Comparison of ENCODE assay signal across 21 mouse cellular contexts in the genomic region with DNA sequence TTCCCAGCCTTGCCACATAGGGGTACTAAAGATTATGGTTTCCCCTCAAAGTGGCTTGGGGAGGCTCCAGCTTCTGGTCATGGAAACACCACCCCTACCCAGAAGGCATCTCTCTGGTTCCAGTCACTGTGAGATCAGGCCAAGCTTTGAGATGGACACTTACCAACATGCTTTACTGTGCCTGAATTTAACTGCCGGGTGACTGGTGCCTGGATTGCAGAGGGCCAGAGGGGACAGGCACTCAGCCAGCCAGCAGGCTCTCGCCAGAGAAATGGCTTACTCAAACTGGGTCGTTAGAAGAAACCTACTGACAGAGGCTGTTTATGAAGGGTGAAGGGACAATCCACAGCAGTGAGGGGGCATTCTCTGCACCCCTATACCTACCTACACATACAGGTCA. TPM values are rescaled to one million over a fixed set of nuclear protein-coding genes. Genes with fewer than 3 reads are reported as not detected.
DNase-seq lines count a peak whose midpoint lies in the region; ATAC-seq and TF ChIP-seq lines count a peak whose summit lies in the region.
"Had no signal": no experiment of that assay in that cellular context is flagged by ENCODE, and none has a peak within 500 bp of the region (broad histone marks: within the 10 kb centered on the region; RNA-seq: fewer than 3 reads in every experiment).

No protein-coding gene starts in this region.

- ATAC-seq in heart, embryonic 12.5 days (ENCODE audit: insufficient number of reproducible peaks, low FRiP score): no peak
- no peak for ATAC-seq in lung, embryonic 15.5 days (ENCODE audit: borderline replicate concordance, extremely low read depth, low FRiP score, low TSS enrichment)
- ATAC-seq: liver, postnatal 0 days had no signal

- no peak for TF ChIP-seq CTCF in heart, adult 2 months (IDR thresholded peaks at IDR 0.05)
- TF ChIP-seq CTCF in thymus, adult 2 months (IDR thresholded peaks at IDR 0.05; ENCODE audit: borderline replicate concordance, control insufficient read depth, extremely low read depth, insufficient read depth, low read length, poor library complexity): no peak

- peaks cover 6% of the 10 kb centered on the region for H3K4me1 ChIP-seq in heart, adult 2 months (ENCODE audit: control insufficient read depth, insufficient read depth, low read length)
- peaks cover 17% of the 10 kb centered on the region for H3K4me1 ChIP-seq in heart, embryonic 12.5 days (replicated peaks)
- H3K4me1 ChIP-seq in lung, embryonic 15.5 days: peaks cover 72% of the 10 kb centered on the region
- H3K4me1 ChIP-seq in thymus, adult 2 months (replicated peaks; ENCODE audit: control insufficient read depth, insufficient read depth, low read length): 0 out of 2 replicates have a peak, but pooled peaks cover 4% of the 10 kb centered on the region
- H3K4me1 ChIP-seq: hindbrain, embryonic 15.5 days; limb, embryonic 13.5 days had no signal

- H3K9ac ChIP-seq in heart, adult 2 months (ENCODE audit: low read depth, low read length): no peak overlapping the region
- no peak overlapping the region for H3K9ac ChIP-seq in heart, embryonic 12.5 days
- H3K9ac ChIP-seq in lung, embryonic 15.5 days: no peak overlapping the region
- H3K9ac ChIP-seq: hindbrain, embryonic 15.5 days; limb, embryonic 13.5 days; liver, postnatal 0 days; midbrain, embryonic 12.5 days had no signal

- intact Hi-C loops in heart, adult 2 months (cut with DNase I): no loop called here

- no peak overlapping the region for H3K4me2 ChIP-seq in heart, embryonic 12.5 days
- no peak overlapping the region for H3K4me2 ChIP-seq in lung, embryonic 15.5 days
- H3K4me2 ChIP-seq: hindbrain, embryonic 15.5 days; limb, embryonic 13.5 days; midbrain, embryonic 12.5 days had no signal

- H3K9me3 ChIP-seq in heart, embryonic 12.5 days (replicated peaks): no peaks in the 10 kb centered on the region
- H3K9me3 ChIP-seq in lung, embryonic 15.5 days: no peaks in the 10 kb centered on the region
- H3K9me3 ChIP-seq: forebrain, embryonic 10.5 days; hindbrain, embryonic 15.5 days; limb, embryonic 13.5 days; midbrain, embryonic 12.5 days had no signal

- no peaks in the 10 kb centered on the region for H3K79me2 ChIP-seq in heart, adult 2 months (replicated peaks; ENCODE audit: control insufficient read depth, insufficient read depth, low read length)

- 29% methylated on average over 3 of the region's 3 CpGs for WGBS in heart, adult 2 months
- WGBS in heart, embryonic 12.5 days: 44% methylated on average over 3 of the region's 3 CpGs
- WGBS in lung, embryonic 15.5 days: 31% methylated on average over 3 of the region's 3 CpGs
- WGBS in thymus, adult 2 months: 85% methylated on average over 3 of the region's 3 CpGs

- H3K27me3 ChIP-seq in heart, adult 2 months (ENCODE audit: control insufficient read depth, insufficient read depth, low read length): no peaks in the 10 kb centered on the region
- H3K27me3 ChIP-seq in heart, embryonic 12.5 days (replicated peaks): peaks cover 8% of the 10 kb centered on the region; the same call in 1 of the 2 replicates
- no peaks in the 10 kb centered on the region for H3K27me3 ChIP-seq in lung, embryonic 15.5 days
- no peaks in the 10 kb centered on the region for H3K27me3 ChIP-seq in thymus, adult 2 months (ENCODE audit: control insufficient read depth, insufficient read depth, low read length)

- peak overlapping the region; percentile 47; the same call in 1 of the 2 replicates for H3K27ac ChIP-seq in heart, adult 2 months
- no peak overlapping the region for H3K27ac ChIP-seq in heart, embryonic 12.5 days (ENCODE audit: poor library complexity, severe bottlenecking)
- H3K27ac ChIP-seq in lung, embryonic 15.5 days: peak overlapping the region; percentile 86
- H3K27ac ChIP-seq in thymus, adult 2 months (ENCODE audit: control insufficient read depth, insufficient read depth, low read length): no peak overlapping the region
- H3K27ac ChIP-seq: forebrain, embryonic 10.5 days; hindbrain, embryonic 15.5 days; limb, embryonic 13.5 days; midbrain, embryonic 12.5 days had no signal

- no peak for TF ChIP-seq EP300 in heart, adult 2 months (IDR thresholded peaks at IDR 0.05; ENCODE audit: insufficient read depth, low read depth, low read length)

- TF ChIP-seq POLR2A in heart, adult 2 months (IDR thresholded peaks at IDR 0.05; ENCODE audit: insufficient read depth, low read depth, low read length): no peak
- TF ChIP-seq POLR2A in thymus, adult 2 months (IDR thresholded peaks at IDR 0.05; ENCODE audit: control insufficient read depth, extremely low read depth, insufficient read depth, low read length, poor library complexity): no peak

- no peaks in the 10 kb centered on the region for H3K36me3 ChIP-seq in heart, adult 2 months (ENCODE audit: control insufficient read depth, insufficient read depth, low read length)
- no peaks in the 10 kb centered on the region for H3K36me3 ChIP-seq in heart, embryonic 12.5 days
- no peaks in the 10 kb centered on the region for H3K36me3 ChIP-seq in lung, embryonic 15.5 days
- no peaks in the 10 kb centered on the region for H3K36me3 ChIP-seq in thymus, adult 2 months (ENCODE audit: control insufficient read depth, insufficient read depth, low read length)
- H3K36me3 ChIP-seq: forebrain, embryonic 10.5 days; hindbrain, embryonic 15.5 days; limb, embryonic 13.5 days; midbrain, embryonic 12.5 days had no signal

- DNase-seq in heart, adult 2 months: peak in 1 of 2 experiments; percentile 56
- DNase-seq in adipocyte (ENCODE audit: low spot score): peak; percentile 89
- DNase-seq in gastrocnemius, postnatal 10 days: peak; percentile 70
- no peak for DNase-seq in embryo, embryonic 10.5 days (ENCODE audit: low spot score)
- no peak for DNase-seq in thymus, adult 2 months
- no peak for DNase-seq in spleen, adult 12 weeks (ENCODE audit: low spot score)
- DNase-seq: cerebellum, adult 8-10 months; liver, postnatal 0 days; thymus, postnatal 14 days had no signal

- no peak overlapping the region for H3K4me3 ChIP-seq in heart, adult 2 months
- H3K4me3 ChIP-seq in heart, embryonic 12.5 days: no peak overlapping the region
- no peak overlapping the region for H3K4me3 ChIP-seq in lung, embryonic 15.5 days
- H3K4me3 ChIP-seq in thymus, adult 2 months (ENCODE audit: control insufficient read depth, insufficient read depth, low read length): no peak overlapping the region
- H3K4me3 ChIP-seq: forebrain, embryonic 10.5 days; hindbrain, embryonic 15.5 days; limb, embryonic 13.5 days; midbrain, embryonic 12.5 days; myocyte had no signal

RNA-seq across cellular contexts. Expression of gene Kbtbd13, which starts 7.2 kb away (rescaled TPM):
- 1 to 10 TPM; 2.1 to 2.6 TPM for total RNA-seq in heart, adult 2 months (2021)
- polyA plus RNA-seq in heart, adult 2 months (2012; rRNA removed): 2.4 and 4.0 TPM in 2 replicates
- 2.0 and 2.8 TPM in 2 replicates for polyA plus RNA-seq in heart, embryonic 12.5 days (2016; fragmentation: Nextera tagmentation; extraction: Ambion mirVana)
- 10 to 100 TPM in 1 of 2 experiments, 1 to 10 TPM in 1; 8.9 to 10.7 TPM for total RNA-seq in gastrocnemius, postnatal 10 days (2021)
- 5.0 and 5.5 TPM in 2 replicates for polyA plus RNA-seq in lung, embryonic 15.5 days (2015; fragmentation: Nextera tagmentation; extraction: Ambion mirVana)
- polyA plus RNA-seq in thymus, adult 2 months (2012; rRNA removed): 0.41 and 0.43 TPM in 2 replicates
- total RNA-seq: MEL had no signal

RNA-seq across cellular contexts. Expression of gene Rasl12, which starts 14.0 kb away (rescaled TPM):
- total RNA-seq in heart, adult 2 months (2021): 1 to 10 TPM; 7.2 to 8.3 TPM
- polyA plus RNA-seq in heart, adult 2 months (2012; rRNA removed): 19.8 and 20.5 TPM in 2 replicates
- 3.0 and 3.7 TPM in 2 replicates for polyA plus RNA-seq in heart, embryonic 12.5 days (2016; fragmentation: Nextera tagmentation; extraction: Ambion mirVana)
- total RNA-seq in gastrocnemius, postnatal 10 days (2021): 10 to 100 TPM in 1 of 2 experiments, 1 to 10 TPM in 1; 7.2 to 11.5 TPM
- 49.9 and 52.6 TPM in 2 replicates for polyA plus RNA-seq in lung, embryonic 15.5 days (2015; fragmentation: Nextera tagmentation; extraction: Ambion mirVana)
- 7.8 TPM in 2 replicates for polyA plus RNA-seq in thymus, adult 2 months (2012; rRNA removed)

RNA-seq across cellular contexts. Expression of gene Ubap1l, which starts 23.4 kb away (rescaled TPM):
- total RNA-seq in heart, adult 2 months (2021): under 1 TPM in 1 of 2 experiments, not detected in 1; 0.18 TPM
- 0.15 and 0.18 TPM in 2 replicates for polyA plus RNA-seq in heart, adult 2 months (2012; rRNA removed)
- polyA plus RNA-seq in heart, embryonic 12.5 days (2016; fragmentation: Nextera tagmentation; extraction: Ambion mirVana): 0.11 TPM in 1 of 2 replicates, not detected in the other
- 1 to 10 TPM in 1 of 2 experiments, under 1 TPM in 1; 0.52 to 1.1 TPM for total RNA-seq in gastrocnemius, postnatal 10 days (2021)
- polyA plus RNA-seq in lung, embryonic 15.5 days (2015; fragmentation: Nextera tagmentation; extraction: Ambion mirVana): 0.14 TPM in 1 of 2 replicates, not detected in the other
- 0.42 and 0.66 TPM in 2 replicates for polyA plus RNA-seq in thymus, adult 2 months (2012; rRNA removed)
- total RNA-seq: MEL had no signal
- polyA plus RNA-seq: embryonic facial prominence, embryonic 11.5 days; liver, postnatal 0 days had no signal

RNA-seq across cellular contexts. Expression of gene Pdcd7, which starts 38.4 kb away (rescaled TPM):
- total RNA-seq in heart, adult 2 months (2021): 10 to 100 TPM; 13.6 to 13.9 TPM
- polyA plus RNA-seq in heart, adult 2 months (2012; rRNA removed): 6.6 and 9.7 TPM in 2 replicates
- polyA plus RNA-seq in heart, embryonic 12.5 days (2016; fragmentation: Nextera tagmentation; extraction: Ambion mirVana): 9.5 and 9.9 TPM in 2 replicates
- 10 to 100 TPM; 11.2 to 13.9 TPM for total RNA-seq in gastrocnemius, postnatal 10 days (2021)
- 9.3 and 10.6 TPM in 2 replicates for polyA plus RNA-seq in lung, embryonic 15.5 days (2015; fragmentation: Nextera tagmentation; extraction: Ambion mirVana)
- polyA plus RNA-seq in thymus, adult 2 months (2012; rRNA removed): 23.3 and 29.2 TPM in 2 replicates

RNA-seq across cellular contexts. Expression of gene Slc51b, which starts 38.5 kb away (rescaled TPM):
- not detected for total RNA-seq in heart, adult 2 months (2021)
- polyA plus RNA-seq in heart, adult 2 months (2012; rRNA removed): not detected in 2 replicates
- not detected in 2 replicates for polyA plus RNA-seq in heart, embryonic 12.5 days (2016; fragmentation: Nextera tagmentation; extraction: Ambion mirVana)
- not detected for total RNA-seq in gastrocnemius, postnatal 10 days (2021)
- not detected in 2 replicates for polyA plus RNA-seq in lung, embryonic 15.5 days (2015; fragmentation: Nextera tagmentation; extraction: Ambion mirVana)
- polyA plus RNA-seq in thymus, adult 2 months (2012; rRNA removed): 0.22 TPM in 1 of 2 replicates, not detected in the other
- total RNA-seq: left cerebral cortex, adult 18-20 months; MEL had no signal
- polyA plus RNA-seq: brain, embryonic 14.5 days; embryonic facial prominence, embryonic 11.5 days; forebrain, embryonic 10.5 days; heart, postnatal 0 days; hindbrain, embryonic 15.5 days; limb, embryonic 13.5 days; midbrain, embryonic 12.5 days; myocyte had no signal

Comparison
In these comparisons a context has a peak if more than half of its experiments do, and no peak if none do; other contexts are left out.
1. H3K27ac ChIP-seq: peak in heart, adult 2 months (single experiment) and lung, embryonic 15.5 days (single experiment); none in heart, embryonic 12.5 days (single experiment) and thymus, adult 2 months (single experiment).
2. DNase-seq: peak in adipocyte (single experiment) and gastrocnemius, postnatal 10 days (single experiment); none in embryo, embryonic 10.5 days (single experiment), thymus, adult 2 months (single experiment) and spleen, adult 12 weeks (single experiment).